Mouse (Mus musculus) testis, adult 2 months (tissue): Measurements from ENCODE around the gene Fstl4.

Experiments
- CTCF ChIP-seq: fragments of 200-500 bp; IDR thresholded peaks from 2 replicates; pipeline ENCODE4 v1.5.1; 2012; ENCODE audit warnings: low read depth, mild to moderate bottlenecking, inconsistent platforms, low read length, moderate library complexity; ENCODE audit not compliant: control insufficient read depth, insufficient read depth, insufficient replicate concordance
- POLR2A ChIP-seq: fragments of 200-500 bp; IDR thresholded peaks from 2 replicates; pipeline ENCODE4 v1.6.1; 2012; ENCODE audit warnings: low read depth, mild to moderate bottlenecking, inconsistent platforms, low read length, moderate library complexity; ENCODE audit not compliant: control insufficient read depth

DNA sequence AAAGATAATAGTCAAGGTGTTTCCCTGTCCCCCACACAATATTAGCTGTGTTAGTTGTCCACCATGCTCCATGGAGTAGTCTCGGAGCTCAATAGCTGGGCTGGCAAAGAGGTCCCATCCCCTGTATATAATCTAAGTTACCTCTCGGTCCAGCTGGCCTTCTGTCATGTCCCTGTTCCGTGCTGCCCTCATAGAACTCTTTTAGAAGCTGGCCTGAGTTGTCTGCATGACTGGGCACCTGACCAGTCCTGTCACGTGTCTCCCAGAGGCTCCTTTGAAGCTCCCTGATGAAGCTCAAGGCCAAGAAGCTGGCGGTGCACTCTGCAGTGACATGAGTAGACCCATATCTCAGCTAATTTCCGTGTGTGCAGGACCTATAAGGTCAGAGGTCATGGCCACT, 316.9 kb downstream of the Fstl4 start:
- no peak for TF ChIP-seq CTCF
- TF ChIP-seq POLR2A, result no peak
